Mouse (Mus musculus) small intestine, adult 2 months (tissue): Measurements from ENCODE around the gene Cd320. TPM values are rescaled to one million over a fixed set of nuclear protein-coding genes. Genes with fewer than 3 reads are reported as not detected.

ENCODE experiments used
- H3K27ac ChIP-seq: fragments of 200-500 bp; 2 replicates; pipeline ENCODE4 v1.5.1; 2012; ENCODE audit warnings: low read depth, low read length, control low read depth, inconsistent platforms; ENCODE audit not compliant: insufficient read depth
- H3K27me3 ChIP-seq: fragments of 200-500 bp; 2 replicates; pipeline ENCODE4 v1.6.1; 2012; ENCODE audit warnings: mild to moderate bottlenecking, moderate library complexity, low read length, inconsistent platforms; ENCODE audit not compliant: control insufficient read depth, insufficient read depth
- H3K36me3 ChIP-seq: fragments of 200-500 bp; 2 replicates; pipeline ENCODE4 v1.6.1; 2012; ENCODE audit warnings: mild to moderate bottlenecking, low read length, control low read depth, inconsistent platforms; ENCODE audit not compliant: control insufficient read depth, insufficient read depth
- H3K4me1 ChIP-seq: fragments of 200-500 bp; 2 replicates; pipeline ENCODE4 v1.6.1; 2012; ENCODE audit warnings: low read length, inconsistent platforms, mixed read lengths; ENCODE audit not compliant: control insufficient read depth, insufficient read depth, insufficient read length
- H3K4me3 ChIP-seq: fragments of 200-500 bp; 2 replicates; pipeline ENCODE4 v1.5.1; 2012; ENCODE audit warnings: low read depth, mild to moderate bottlenecking, control low read depth, inconsistent platforms, low read length, moderate library complexity
- CTCF ChIP-seq: fragments of 200-500 bp; IDR thresholded peaks from 2 replicates; pipeline ENCODE4 v1.5.1; 2012; ENCODE audit warnings: low read depth, mild to moderate bottlenecking, control low read depth, inconsistent platforms, low read length, moderate library complexity, mixed read lengths; ENCODE audit not compliant: insufficient replicate concordance, insufficient read length; ENCODE audit errors: extremely low read depth
- POLR2A ChIP-seq: fragments of 200-500 bp; IDR thresholded peaks from 2 replicates; pipeline ENCODE4 v1.6.1; 2012; ENCODE audit warnings: low read depth, mild to moderate bottlenecking, control low read depth, inconsistent platforms, low read length, moderate library complexity
- WGBS: fragments of 180-500 bp; shearing (Covaris S2); methylation state at CpG from one replicate; pipeline ENCODE4 v1.1.7; 2018; 5-methylcytosine and 5-hydroxymethylcytosine counted together
- polyA plus RNA-seq: library from polyadenylated mRNA; depleted of rRNA; stranded (reverse); fragments of >200 nt; gene quantifications from 2 replicates; pipeline ENCODE4 v1.2.3, GENCODE M21; 2012

Cd320 gene
- polyA plus RNA-seq, 1 experiment: 14.9 TPM

- Histone ChIP-seq H3K36me3 (peaks cover 39% of the 10 kb centered on the region), H3K4me3 (no peak overlapping the region), H3K4me1 (peaks cover 17% of the 10 kb centered on the region), H3K27me3 (no peaks in the 10 kb centered on the region), H3K27ac (no peak overlapping the region)
- TF ChIP-seq POLR2A: no peak
- TF ChIP-seq CTCF: peak; percentile 70; the same call in 1 of the 2 replicates
- 0% methylated on average over 3 of the region's 3 CpGs for WGBS
These were observed 16.0 kb upstream of the Cd320 start for GRCm38 (mm10) chr17:33826850-33827249.

DNA sequence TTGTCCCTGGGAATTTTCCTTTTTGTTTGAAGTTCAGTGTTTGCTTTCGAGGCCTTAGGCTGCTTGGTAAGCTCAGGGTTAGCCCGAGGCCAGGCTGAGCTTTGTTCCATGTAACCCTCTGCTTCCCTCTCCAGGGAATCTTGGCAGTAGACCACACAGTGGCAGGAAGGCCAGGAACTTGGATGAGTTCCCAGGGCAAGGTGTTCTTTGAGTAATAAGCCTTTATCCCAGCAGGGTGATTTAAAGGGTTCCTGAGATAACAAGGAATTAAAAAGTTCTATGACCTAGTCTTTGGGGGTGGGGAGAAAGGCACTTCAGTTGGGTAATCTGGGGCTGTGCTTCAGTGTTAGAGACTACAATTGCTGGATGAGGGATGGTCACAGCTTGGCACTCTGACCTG is 14.0 kb upstream of the Cd320 start:
- Histone ChIP-seq H3K27ac (no peak overlapping the region; the same call in 1 of the 2 replicates), H3K27me3 (no peaks in the 10 kb centered on the region), H3K4me1 (peaks cover 10% of the 10 kb centered on the region), H3K36me3 (peaks cover 42% of the 10 kb centered on the region), H3K4me3 (no peak overlapping the region)
- WGBS: 17% methylated on average over 2 of the region's 2 CpGs
- TF ChIP-seq POLR2A: no peak
- no peak for TF ChIP-seq CTCF

DNA sequence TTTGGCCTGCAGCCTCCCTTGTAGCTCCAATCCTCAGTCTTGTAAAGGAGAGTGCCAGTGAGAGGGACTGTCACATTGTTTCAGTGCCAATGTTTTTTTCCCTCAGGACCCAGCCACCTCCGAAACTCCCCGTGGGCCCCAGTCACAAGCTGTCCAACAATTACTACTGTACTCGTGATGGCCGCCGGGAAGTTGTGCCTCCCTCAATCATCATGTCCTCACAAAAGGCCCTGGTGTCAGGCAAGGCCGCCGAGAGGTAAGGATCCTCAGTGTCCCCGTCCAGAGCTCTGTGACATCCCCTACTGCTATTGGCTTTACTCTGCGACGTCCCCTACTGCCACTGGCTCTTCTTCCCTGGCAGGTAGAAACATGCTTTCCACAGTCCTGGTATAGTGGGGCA is 13.3 kb upstream of the Cd320 start:
- 74% methylated on average over 10 of the region's 10 CpGs for WGBS
- Histone ChIP-seq H3K27me3 (no peaks in the 10 kb centered on the region), H3K4me1 (peaks cover 10% of the 10 kb centered on the region), H3K36me3 (peaks cover 47% of the 10 kb centered on the region), H3K27ac (no peak overlapping the region), H3K4me3 (no peak overlapping the region)
- no peak for TF ChIP-seq CTCF
- no peak for TF ChIP-seq POLR2A

DNA sequence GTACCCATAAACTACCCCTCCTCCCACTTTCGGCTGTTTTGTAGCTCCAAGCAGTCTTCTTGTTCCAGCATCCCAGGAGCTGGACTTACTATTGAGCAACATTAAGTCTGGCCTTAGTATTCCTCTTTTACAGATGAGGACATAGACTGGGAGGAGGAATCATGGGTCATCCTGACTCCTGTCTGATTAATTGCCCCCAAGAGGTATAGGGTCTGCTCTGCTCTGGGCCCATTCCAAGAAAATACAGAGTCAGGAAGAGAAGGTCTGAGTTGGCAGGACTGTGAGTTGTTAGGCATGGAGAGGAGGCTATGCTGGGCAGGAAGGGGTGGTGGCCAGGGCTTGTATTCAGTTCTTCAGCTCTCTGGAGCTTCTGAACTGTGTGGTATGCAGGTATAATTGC is 1.3 kb downstream of the Cd320 start:
- no peak overlapping the region for H3K27ac ChIP-seq
- no peak overlapping the region for H3K4me3 ChIP-seq
- WGBS: 48% methylated on average over 1 of the region's 1 CpGs
- no peaks in the 10 kb centered on the region for H3K4me1 ChIP-seq
- no peak for TF ChIP-seq CTCF
- no peak for TF ChIP-seq POLR2A
- H3K27me3 ChIP-seq: no peaks in the 10 kb centered on the region
- H3K36me3 ChIP-seq: peaks cover 1% of the 10 kb centered on the region; the same call in 1 of the 2 replicates

- Histone ChIP-seq H3K36me3 (no peaks in the 10 kb centered on the region), H3K27me3 (no peaks in the 10 kb centered on the region), H3K4me3 (no peak overlapping the region), H3K4me1 (peaks cover 2% of the 10 kb centered on the region; the same call in 1 of the 2 replicates), H3K27ac (no peak overlapping the region)
- WGBS: 93% methylated on average over 8 of the region's 8 CpGs
- TF ChIP-seq CTCF: no peak
- TF ChIP-seq POLR2A: no peak
These were observed 5.2 kb downstream of the Cd320 start for GRCm38 (mm10) chr17:33848139-33848538.

DNA sequence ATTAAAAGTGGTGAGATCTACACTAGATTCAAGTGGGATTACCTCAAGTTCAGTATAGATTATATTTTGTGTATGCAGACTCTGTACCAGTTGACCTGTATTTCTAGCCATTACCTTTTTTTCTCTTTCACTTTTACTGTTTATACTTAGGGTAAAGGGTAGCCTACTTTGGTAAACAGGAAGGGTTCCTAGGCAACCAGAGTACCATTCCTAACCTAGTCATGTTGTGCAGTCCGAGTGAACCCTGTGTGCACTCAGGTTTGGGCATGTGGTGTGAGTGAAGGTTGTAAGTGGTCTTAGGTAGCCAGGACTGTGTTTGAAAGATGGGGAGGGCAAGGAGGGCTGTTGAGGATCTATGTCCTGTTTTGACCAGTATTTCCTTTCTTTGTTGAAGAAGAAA is 8.4 kb downstream of the Cd320 start:
- 7% methylated on average over 1 of the region's 1 CpGs for WGBS
- no peak for TF ChIP-seq CTCF

GRCm38 (mm10) chr17:33857816-33858215 is 14.9 kb downstream of the Cd320 start:
- no peaks in the 10 kb centered on the region for H3K4me1 ChIP-seq
- TF ChIP-seq CTCF: no peak
- TF ChIP-seq POLR2A: no peak
- no peak overlapping the region for H3K4me3 ChIP-seq
- WGBS: 83% methylated on average over 4 of the region's 4 CpGs
- no peak overlapping the region for H3K27ac ChIP-seq
- no peaks in the 10 kb centered on the region for H3K27me3 ChIP-seq
- no peaks in the 10 kb centered on the region for H3K36me3 ChIP-seq

More for the DNA sequence above, 8.4 kb downstream of the Cd320 start:
- H3K36me3 ChIP-seq: no peaks in the 10 kb centered on the region
- H3K4me3 ChIP-seq: no peak overlapping the region
- H3K27ac ChIP-seq: no peak overlapping the region
- peaks cover 2% of the 10 kb centered on the region; the same call in 1 of the 2 replicates for H3K4me1 ChIP-seq
- H3K27me3 ChIP-seq: no peaks in the 10 kb centered on the region
